Mouse (Mus musculus): ENCODE results near the gene Tagap.

The Tagap gene

GRCm38 (mm10) chr17:7925413-7926160 lies at the start of gene Tagap:
Gene Tagap, plus strand, starts transcription at chr17:7926000.
- DNase-seq (ENCODE audit: low read depth): no peak

GRCm38 (mm10) chr17:7876541-7876940 lies 49.3 kb upstream of the Tagap start:
- no peak for DNase-seq (ENCODE audit: low read depth)

- no peak for DNase-seq (ENCODE audit: low read depth)
Observed at GRCm38 (mm10) chr17:7877191-7877764, 48.5 kb upstream of the Tagap start.

GRCm38 (mm10) chr17:7877878-7878277 lies 47.9 kb upstream of the Tagap start:
- DNase-seq (ENCODE audit: low read depth): no peak

GRCm38 (mm10) chr17:7879529-7879928 lies 46.3 kb upstream of the Tagap start:
- DNase-seq (ENCODE audit: low read depth): no peak

GRCm38 (mm10) chr17:7883126-7883525 lies 42.7 kb upstream of the Tagap start:
- DNase-seq (ENCODE audit: low read depth): no peak

- no peak for DNase-seq (ENCODE audit: low read depth)
Observed at GRCm38 (mm10) chr17:7884606-7885005, 41.2 kb upstream of the Tagap start.

- DNase-seq (ENCODE audit: low read depth): no peak
Observed at GRCm38 (mm10) chr17:7887071-7887815, 38.6 kb upstream of the Tagap start.

- DNase-seq (ENCODE audit: low read depth): no peak
Observed at GRCm38 (mm10) chr17:7888291-7888690, 37.5 kb upstream of the Tagap start.

GRCm38 (mm10) chr17:7889026-7889425 lies 36.8 kb upstream of the Tagap start:
- no peak for DNase-seq (ENCODE audit: low read depth)

GRCm38 (mm10) chr17:7892676-7893075 lies 33.1 kb upstream of the Tagap start:
- DNase-seq (ENCODE audit: low read depth): no peak

- no peak for DNase-seq (ENCODE audit: low read depth)
Observed at GRCm38 (mm10) chr17:7894094-7894493, 31.7 kb upstream of the Tagap start.

- DNase-seq (ENCODE audit: low read depth): no peak
Observed at GRCm38 (mm10) chr17:7896047-7896635, 29.7 kb upstream of the Tagap start.

GRCm38 (mm10) chr17:7897120-7897519 lies 28.7 kb upstream of the Tagap start:
- no peak for DNase-seq (ENCODE audit: low read depth)

- DNase-seq (ENCODE audit: low read depth): no peak
Observed at GRCm38 (mm10) chr17:7897756-7898155, 28.0 kb upstream of the Tagap start.

- no peak for DNase-seq (ENCODE audit: low read depth)
Observed at GRCm38 (mm10) chr17:7899233-7899632, 26.6 kb upstream of the Tagap start.

- no peak for DNase-seq (ENCODE audit: low read depth)
Observed at GRCm38 (mm10) chr17:7899961-7900360, 25.8 kb upstream of the Tagap start.

GRCm38 (mm10) chr17:7901536-7901935 lies 24.3 kb upstream of the Tagap start:
- DNase-seq (ENCODE audit: low read depth): no peak

- DNase-seq (ENCODE audit: low read depth): no peak
Observed at GRCm38 (mm10) chr17:7902362-7902761, 23.4 kb upstream of the Tagap start.

GRCm38 (mm10) chr17:7904992-7905391 lies 20.8 kb upstream of the Tagap start:
- DNase-seq (ENCODE audit: low read depth): no peak

- DNase-seq (ENCODE audit: low read depth): no peak
Observed at GRCm38 (mm10) chr17:7905936-7906685, 19.7 kb upstream of the Tagap start.
